Mouse (Mus musculus) 3T3-L1 (cell line): ENCODE measurements around the gene Ctsl.

Experiments used
- DNase-seq: peaks from one replicate; pipeline ENCODE4 v3.0.0-alpha.2; 2015; ENCODE audit warnings: low read depth, low spot score

Gene Ctsl

DNA sequence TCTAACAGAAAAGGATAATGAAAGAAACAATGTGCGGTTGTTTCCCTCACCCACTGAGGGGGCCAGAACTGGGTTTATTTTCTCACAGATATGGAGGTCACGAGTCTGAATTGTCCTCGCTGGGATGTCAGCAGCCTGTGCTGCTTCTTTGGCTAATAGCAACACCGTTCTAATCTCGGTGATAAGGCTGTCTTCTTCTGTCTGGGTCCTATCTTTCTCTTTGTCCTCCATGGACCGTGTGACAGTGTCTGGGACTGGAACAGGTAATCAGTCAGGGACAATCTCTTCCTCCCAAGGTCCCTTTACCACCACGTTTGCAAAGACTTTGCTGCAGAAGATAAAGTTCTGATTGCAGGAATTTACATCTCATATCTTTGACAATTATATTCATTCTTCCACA is 4.5 kb upstream of the Ctsl start:
- DNase-seq = no peak

DNA sequence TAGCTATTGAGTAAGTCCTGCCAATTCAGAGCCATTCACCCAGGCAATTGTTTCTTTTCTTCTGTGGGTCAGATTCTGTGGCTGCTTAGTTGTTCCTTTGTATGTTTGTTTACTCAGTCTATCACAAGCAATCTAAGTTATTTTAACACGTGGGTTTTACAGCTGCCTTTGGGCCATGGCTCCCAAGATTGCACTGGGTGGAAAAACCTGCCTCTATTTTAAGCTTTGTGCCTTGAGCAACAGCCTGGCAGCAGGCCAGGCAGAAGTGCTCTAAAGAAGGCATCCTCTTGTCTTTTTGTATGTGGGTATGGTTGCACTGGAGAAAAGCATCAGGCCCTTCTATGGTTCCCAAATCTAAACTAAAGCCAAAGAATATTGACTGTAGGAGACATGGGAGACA is 3.0 kb upstream of the Ctsl start:
- peak; percentile 57 for DNase-seq

DNA sequence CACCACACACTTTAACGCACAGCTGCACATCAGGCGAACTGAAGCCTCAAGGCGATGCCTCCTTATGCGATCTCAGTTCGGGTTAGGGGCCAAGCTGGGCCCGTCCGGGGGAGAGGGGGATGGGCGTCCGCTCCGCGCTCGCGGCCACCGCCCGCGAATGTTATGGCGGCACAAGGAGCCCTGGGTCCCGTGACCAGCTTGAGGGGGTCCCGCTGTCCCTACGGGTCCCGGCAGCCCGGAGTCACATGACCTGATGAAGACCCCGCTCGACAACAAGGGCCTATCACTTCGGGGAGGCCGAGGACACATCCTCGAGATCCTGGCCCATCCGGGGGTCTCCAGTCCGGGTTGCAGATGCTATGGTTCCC is 901 bp downstream of the Ctsl start:
- DNase-seq = no peak

DNA sequence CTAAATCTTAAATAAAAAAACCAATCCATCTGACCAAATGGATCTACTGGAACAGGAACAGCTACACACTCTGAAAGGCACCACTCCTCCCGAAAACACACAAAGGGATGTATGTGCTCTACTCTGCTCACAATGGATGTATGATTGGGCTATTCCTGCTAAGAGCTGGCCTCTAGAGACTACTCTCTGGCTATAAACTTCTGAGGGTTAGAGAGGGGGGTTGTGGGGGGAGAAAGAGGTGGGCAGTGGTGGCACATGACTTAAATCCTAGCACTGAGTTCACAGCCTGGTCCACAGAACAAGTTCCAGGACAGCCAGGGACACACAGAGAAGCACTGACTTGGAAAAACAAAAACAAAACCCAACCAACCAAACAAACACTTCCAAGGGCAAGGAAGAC is 2.1 kb downstream of the Ctsl start:
- no peak for DNase-seq

DNA sequence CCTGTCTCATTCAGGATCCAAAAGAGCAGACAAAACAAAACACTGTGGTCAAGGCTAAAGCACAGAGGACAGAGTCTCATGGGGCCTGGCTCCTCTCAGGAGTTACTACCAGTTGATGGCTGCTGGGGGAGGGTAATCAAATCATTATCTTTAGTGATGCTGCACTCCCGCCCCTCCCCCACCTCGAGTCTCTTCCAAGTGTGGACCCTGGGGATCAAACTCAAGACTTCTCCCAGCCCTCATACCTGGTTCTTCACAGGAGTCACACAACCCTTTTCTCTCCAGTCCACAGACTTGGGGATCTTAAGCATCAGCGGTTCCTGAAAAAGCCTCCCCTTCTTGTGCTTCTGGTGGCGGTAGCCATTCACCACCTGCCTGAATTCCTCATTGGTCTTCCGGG is 3.1 kb downstream of the Ctsl start:
- no peak for DNase-seq

DNA sequence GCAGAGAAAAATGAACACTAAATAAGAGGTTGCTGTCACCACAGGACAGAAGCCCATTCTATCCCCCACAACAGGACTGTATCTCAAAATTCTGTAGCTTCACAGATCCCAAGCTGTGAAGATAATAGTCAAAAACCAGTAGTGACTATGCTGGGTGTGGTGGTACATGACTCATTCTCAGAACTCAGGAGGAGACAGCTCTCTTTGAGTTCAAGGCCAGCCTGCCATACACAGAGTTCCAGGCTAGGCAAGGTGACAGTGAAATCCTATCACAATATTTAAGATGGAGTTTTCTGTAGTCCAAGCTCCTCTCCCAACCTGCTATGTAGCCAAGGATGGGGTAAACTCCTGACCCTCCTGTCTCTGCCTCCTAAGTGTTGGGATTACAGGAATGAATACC is 5.4 kb downstream of the Ctsl start:
- no peak for DNase-seq

DNA sequence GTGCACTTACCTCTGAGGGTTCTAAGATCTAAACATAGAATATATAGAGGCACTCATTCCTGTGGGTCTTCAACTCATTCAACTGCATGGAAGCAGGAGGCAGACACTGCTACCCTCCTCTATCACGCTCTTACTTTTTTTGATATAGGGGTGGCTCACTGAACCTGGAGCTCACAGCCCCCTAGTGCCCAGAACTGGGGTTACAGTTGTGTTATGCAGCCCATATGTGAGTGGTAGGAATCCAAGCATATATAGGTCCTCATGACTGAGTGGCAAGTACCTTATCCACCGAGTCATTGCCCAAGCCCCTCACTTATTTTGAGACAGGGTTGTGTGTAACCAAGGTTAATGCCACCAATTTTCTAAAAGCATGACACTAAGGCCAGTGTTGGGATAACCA is 6.4 kb downstream of the Ctsl start:
- DNase-seq = peak; percentile 76

DNA sequence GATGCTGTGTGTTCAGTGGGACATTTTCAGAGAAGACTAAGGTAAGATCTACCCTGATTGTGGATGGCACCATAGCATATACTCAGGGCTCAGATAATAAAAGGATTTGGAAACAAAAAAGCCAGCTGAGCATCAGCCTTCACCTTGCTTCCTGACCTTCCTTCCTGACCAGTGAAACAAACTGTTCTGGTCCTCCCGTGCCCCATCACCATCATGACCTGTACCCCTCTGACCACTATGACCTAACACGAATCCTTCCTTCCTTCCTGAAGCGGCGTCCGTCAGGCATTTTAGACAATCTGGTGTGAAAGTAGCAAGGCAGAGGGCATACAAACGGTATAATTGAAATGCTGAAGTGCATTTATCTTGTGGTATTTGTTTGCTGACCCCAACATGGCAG is 8.6 kb downstream of the Ctsl start:
- DNase-seq = no peak

DNA sequence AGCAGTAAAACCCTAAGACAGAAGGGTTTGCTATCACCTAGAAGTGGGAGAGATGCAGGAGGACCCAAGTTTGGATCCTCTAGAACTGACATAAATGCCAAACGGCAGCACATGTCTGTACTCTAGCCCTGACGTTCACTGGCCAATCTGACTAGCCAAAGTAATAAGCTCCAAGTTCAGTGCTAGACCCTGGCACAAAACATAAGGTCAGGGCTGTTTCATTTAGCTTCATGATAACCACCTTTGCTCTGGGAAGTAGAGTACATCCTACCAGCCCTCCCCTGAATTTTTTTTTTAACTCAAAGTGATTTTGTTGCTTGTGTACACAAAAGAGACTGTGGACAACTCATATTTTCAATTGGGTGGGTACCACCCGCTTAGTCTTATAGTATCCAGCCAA is 9.7 kb downstream of the Ctsl start:
- no peak for DNase-seq

DNA sequence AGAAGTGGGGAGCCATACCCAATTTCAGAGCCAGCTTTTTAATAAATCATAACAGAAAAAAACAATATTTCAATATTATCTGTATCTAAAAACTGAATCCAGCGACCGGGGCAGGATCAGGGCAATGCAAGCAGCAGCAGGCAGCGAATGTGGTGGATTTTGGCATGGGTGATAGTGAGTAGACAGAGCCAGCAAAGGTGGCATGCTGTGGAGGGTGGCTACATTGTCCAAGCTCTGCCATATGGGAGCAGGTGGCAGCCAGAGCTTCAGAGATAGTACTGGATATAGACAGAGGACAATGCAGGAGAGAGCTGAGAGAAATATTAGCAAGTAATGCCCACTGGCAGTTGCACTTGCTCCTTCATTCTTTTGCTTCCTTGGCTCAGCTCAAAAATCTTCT is 11.0 kb downstream of the Ctsl start:
- no peak for DNase-seq

DNA sequence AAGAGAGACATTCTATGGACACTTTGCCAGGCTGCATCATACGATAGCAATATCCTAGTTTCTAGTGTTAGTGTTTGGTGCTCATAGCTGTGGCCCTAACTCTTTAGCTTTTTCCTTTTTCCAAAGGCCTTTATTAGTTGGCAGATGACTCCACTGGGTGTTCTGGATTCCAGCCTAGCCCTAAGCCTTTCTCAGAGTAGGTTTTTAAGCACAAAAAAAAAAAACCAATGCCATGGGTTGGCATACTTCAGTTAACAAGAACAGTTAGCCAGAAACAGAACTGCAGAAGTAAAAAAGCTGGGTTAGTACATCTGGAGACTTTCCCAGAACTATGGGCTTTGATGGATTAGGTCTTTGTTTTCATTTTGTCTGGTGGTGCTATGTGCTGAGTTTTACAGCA is 12.2 kb downstream of the Ctsl start:
- no peak for DNase-seq

DNA sequence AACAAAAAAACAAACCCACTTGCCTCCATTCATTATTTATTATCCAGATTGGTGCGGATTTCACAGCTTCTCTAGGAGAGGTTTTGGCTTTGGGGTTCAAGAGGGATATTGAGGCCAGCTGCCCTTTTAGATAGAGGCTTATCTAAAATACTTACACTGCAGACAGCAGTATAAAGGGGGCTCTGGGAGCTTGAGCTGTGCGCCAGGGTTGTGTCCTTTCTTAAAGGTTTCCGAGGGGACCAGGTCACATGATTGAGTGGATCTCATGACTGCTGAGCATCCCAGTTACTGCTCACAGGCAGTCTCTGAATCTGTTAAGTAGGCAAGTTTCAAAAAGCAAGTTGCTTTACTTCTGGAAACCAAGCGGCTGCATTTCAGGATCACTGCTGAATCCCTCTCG is 13.3 kb downstream of the Ctsl start:
- DNase-seq = no peak

DNA sequence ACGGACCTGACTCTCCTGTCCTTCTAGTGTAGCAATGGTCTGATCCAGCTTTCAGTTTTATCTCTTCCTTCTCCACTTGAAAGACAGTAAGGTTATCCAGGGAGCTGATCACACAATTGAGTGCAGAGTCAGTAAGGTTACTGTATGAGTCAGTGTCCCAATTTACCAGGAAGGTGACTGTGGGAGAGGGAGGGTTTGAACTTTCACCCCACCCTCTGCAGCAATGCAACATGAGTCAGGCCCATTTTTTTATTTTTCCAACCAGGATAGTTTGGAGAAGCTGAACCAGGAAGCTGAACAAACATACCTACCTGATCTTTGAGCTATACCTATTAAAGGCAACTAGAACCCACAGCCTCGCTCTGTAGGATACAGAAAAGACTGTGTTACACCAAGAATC is 21.2 kb downstream of the Ctsl start:
- peak; percentile 59 for DNase-seq

DNA sequence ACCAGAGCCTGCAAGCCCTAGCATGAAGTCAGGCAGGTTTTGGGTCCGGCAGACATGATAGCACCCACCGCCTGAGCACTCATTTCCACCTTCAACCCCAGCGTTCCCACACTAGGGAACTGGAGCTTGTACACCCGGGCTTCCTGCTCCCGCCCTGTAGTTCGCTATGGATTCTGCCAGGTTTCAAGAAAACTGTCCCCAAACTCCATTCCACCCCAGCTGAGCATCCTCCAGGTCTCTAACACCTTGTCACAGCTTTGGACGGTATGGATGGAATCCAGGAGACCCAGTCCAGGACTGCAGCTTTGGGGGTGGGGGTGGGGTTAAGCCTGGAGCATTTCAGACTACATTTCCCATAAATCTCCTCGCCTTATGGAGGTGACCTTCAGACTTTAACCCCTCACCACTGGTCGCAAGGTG is 26.6 kb downstream of the Ctsl start:
- DNase-seq = no peak

DNA sequence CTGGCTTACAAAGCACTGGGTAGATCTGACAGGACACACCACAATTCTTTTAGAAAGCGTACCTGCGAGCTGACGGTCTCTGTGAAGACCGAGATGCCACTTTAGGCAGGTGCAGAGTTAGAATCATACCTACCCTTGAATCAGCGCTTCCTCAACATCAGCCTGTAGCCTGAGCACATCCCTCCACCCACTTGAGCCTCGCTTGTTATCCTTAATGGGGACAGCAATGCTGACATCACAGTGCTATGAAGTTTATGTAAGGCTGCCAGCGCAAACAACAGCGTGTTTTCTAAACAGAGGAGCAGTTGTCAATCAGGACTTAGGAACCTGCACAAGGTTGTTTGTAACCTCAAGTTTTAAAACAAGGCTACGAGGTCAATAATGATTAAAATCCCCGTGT is 27.1 kb downstream of the Ctsl start:
- no peak for DNase-seq

DNA sequence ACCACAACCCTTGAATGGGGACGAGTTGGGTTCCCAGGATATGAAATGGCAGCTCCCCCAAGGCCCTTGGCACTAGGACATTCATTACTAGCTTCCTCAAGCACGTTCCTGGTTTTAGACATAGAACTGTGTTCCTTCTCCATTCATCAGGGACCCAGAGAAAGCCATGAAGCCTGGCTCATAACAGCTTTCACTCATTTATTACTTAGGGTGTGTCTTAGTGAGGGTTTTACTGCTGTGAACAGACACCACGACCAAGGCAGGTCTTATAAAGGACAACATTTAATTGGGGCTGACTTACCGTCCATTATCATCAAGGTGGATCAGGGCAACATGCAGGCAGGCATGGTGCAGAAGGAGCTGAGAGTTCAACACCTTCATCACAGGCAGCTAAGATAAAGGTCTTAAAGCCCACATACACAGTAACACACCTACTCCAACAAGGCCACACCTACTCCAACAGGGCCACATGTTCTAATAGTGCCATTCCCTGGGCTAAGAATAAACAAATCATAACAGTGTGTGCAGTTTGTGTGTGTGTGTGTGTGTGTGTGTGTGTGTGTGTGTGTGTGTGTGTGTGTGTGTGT is 35.1 kb downstream of the Ctsl start:
- DNase-seq = no peak

DNA sequence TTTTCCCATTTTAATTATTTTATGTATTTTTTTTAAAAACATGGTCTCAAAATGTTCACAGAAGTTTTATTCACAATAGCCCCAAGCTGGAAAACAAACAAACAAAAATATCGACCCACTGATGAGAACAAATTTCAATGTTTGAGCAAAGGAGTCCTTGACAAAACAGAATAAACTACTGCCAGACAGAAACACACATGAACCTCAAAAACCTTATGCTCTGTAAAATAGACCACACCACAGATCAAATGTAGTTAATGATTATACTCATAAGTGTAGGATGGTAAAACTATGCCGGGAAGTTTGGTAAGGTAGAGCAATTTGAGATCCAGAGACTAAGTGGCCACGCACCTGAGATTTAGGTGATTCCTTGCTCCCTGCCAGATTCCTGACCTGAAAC is 37.6 kb downstream of the Ctsl start:
- DNase-seq = no peak

DNA sequence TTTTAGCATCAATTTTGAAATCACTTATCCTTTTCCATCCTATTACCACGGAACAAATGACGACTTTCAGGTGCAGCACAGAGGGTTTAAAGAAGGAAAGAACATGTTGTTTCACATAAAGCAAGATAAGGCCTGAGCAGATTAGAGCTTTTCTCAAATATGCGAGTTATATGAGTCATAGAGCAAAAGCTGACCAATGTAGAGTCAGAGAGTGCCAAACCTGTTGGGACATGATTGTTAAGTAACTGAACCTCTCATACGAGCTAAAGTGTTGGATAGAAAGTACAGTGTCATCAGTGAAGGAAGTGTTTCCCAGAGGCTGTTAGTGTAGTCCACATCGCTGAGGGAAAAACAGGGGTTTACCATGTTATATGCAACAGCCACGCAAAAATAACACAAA is 38.4 kb downstream of the Ctsl start:
- DNase-seq = peak; percentile 25

DNA sequence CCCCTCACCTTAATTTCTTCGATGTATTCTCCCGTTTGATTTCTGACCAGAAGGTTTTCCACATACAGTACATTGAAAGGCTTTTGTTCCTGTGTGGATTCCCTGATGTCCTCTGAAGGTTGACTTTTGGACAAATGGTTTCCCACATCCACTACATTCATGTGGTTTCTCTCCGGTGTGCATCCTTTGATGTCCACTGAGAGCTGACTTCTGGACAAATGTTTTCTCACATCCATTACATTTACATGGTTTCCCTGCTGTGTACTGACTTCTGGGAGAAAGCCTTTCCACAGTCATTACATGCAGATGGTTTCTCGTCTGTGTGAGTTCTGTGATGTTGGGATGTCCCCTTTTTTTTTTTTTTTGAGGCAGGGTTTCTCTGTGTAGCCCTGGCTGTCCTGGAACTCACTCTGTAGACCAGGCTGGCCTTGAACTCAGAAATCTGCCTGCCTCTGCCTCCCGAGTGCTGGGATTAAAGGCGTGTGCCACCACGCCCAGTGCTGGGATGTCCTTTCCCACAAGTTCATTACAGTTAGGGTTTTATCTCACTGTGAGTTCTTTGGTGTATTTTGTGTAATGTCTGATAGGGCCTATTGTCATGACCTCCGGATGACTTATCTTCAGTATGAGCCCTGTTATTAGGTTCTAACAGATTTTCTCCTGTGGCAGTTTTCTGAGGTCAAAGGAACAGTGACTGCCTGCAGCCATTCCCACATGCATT is 48.0 kb downstream of the Ctsl start:
- no peak for DNase-seq

DNA sequence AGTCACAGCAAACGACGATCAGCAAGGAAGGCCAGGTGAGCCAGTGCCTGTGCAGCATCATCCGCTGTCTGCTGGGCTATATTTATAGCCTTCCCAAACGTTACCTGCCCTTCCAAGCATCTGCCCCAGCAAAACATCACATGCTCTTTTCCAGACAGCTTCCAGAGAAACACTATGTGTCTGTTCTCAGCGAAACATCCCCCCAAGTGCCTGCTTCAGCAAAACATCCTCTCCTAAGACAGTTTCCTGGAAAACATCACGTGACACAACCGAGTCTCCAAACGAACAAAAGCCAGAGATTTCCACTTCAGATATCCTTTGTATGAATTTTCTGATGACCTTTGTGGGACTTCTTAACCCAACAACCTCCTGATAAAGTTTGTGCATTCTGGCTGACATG is 50.4 kb downstream of the Ctsl start:
- no peak for DNase-seq

DNA sequence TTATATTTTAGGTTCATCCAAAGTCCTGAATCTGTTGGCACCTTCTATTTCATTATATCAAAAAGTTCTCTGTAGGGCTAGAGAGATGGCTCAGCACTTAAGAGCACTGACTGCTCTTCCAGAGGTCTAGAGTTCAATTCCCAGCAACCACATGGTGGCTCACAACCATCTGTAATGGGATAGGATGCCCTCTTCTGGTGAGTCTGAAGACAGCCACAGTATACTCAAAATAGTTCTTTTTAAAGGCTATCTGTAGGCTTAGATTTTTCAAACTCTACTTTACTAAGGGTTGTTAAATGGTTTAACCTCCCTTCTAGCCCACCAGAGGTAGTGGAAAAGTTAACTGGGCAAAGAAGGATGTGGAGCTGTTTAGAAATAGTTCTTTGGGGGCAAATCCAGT is 50.9 kb downstream of the Ctsl start:
- no peak for DNase-seq

DNA sequence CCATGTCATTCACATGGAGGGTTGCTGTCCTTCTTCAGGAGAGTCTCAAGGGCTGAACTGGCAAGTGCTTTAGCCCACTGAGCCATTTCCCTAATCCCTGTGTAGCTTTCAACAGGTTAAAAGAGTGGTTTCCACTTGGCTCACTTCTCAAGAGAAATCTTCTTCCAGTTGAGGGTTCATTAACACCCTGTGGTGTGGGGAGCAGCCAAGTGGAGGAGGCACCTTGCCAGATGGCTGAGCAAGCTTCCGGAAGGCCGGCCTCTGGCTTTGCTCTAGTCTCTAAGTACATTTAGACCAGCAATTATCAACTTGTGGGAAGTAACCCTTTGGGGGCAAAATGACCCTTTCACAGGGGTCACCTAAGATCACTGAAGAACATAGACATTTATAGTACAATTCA is 52.3 kb downstream of the Ctsl start:
- DNase-seq = no peak

DNA sequence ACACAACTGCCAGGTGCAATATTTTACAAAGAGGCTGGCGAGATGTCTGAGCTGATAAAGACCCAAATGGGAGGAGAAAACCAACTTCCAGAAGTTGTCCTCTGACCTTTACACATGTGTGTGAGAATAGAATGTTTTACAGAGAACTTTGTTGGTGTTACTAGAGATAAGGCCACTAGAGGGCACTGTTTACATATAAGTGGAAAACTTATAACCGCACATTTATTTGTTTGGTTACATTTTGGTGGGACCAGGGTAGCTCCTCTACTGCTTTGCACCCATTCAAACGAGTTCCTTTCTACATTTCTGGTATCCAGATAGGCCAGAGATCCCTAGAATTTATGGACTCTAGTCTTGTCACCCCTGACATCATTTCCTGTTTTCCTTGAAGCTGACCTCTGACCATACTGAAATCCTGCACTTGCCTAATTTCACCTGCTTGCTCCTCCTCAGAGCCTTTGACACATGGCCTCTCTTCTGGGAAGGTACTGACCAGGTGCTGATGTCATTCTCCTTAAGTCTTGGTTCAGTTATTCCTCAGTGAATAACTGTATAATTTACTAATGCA is 55.1 kb downstream of the Ctsl start:
- DNase-seq = peak; percentile 83

DNA sequence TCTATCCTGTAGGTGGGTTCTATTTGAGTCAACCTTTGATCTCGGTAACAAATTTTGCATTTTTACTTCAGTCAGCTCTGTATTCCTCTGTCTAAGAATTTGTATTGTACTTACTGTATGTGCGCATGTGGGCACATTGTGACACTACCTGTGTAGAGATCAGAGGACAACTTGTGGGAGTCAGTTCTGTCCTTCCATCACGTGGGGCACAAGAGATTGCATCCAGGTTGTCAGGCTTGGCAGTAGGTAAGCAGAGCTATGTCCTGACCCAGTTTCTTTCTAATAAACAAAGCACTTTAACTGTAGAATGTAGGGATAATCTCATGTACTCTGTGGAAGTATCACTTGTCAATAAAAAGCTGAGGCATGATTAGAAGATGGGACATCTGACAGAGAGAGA is 56.6 kb downstream of the Ctsl start:
- DNase-seq = no peak
